Mouse (Mus musculus) WW6 (cell line): ENCODE data around the gene Nucb1.

Experiments
- DNase-seq: peaks from one replicate; pipeline ENCODE4 v3.0.0-alpha.2; 2013; ENCODE audit warnings: low read depth, low spot score

The Nucb1 gene

DNA sequence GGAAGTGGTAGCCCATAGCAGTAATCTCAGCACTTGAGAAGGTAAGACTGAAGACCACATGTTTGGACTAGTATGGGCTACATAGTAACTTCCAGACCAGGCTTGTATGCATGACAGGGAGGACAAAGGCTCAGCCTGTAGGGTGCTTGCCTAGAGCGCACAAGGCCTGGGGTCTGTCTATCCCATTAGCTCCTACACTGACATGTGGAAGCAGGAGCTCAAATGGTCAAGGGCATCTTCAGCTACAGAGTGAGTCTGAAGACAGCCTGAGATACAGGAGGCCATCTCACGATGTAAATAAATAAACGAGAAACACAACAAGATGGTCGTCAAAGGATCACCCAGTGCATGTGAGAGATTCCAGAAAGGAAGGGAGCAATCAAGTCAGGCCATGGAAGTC, 47.9 kb downstream of the Nucb1 start:
- no peak for DNase-seq

DNA sequence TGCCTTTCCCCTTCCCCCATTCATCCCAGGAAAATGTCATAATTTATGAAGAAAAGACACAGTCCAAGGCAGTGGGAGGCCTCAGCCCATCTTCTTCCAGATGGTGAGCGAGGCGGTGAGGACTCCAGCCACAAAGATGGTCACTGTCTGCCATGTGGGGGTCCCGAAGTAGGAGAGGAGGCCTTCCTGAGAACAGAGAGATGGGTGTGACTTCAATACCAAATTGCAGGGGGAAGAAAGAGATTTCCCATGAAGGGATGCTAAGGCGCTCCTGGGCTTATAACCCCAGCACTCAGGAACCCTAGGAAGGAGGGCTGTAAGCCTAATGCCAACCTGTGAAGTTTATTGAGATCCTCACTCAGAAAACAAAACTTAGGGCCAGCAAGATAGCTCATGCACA, 48.4 kb downstream of the Nucb1 start:
- DNase-seq = no peak

DNA sequence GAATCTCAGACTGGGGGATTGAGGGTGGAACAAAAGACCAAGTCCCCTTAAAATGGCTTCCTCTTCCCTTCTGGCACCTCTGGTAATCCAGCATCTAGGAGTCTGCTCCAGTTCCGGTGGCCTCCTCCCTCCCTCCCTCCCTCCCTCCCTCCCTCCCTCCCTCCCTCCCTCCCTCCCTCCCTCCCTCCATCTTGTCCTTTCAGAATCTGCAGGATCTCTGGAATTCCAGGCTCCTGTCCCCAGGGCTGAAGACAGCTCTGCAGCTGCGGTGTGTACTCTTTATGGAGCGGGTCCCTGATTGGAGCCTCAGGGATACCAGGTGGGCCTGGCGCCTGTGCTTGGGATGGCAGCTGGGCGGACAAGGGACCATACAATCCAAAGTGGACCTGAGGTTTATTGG, 48.9 kb downstream of the Nucb1 start:
- DNase-seq = no peak

DNA sequence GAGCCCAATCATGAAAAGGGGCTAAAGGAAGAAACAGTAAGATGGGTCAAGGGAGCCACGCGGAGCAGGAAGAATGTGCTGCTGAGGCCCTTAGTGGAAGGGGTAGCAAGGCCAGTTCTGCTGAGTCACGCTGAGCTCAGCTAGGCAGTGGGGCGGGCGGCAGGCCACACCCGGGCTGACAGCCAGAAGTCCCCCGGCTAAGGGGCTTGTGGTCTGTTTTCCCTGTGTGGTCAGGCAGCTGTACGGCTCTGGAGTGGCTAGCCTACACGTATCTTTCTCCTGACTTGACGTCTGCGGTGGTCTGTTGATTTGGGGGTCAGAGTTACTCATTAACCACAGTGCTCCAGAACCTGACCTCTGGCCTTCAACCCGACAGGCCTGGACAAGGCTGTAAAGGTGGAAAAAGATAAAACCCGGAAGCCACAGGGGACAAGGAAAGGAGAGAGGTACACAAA, 49.3 kb downstream of the Nucb1 start:
- DNase-seq = no peak

DNA sequence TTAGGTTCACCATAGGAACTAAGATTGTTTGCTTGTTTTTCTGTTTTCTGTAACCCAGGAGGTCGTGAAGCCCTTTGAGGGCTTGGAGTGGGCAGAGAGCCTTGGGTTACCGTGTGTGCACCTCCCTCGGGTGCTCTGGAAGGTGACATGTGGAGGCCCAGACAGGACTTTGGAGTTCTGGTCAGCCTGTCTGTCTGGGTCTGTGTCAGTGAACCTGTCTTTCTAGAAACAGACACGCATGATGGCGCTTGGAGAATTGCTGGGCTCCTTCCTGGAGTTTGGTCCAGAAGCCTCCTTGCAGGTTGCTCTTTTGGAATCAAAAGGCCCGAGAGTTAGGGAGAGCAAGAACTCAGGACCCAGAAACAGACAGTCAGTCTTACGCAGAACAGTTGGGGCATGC, 49.8 kb downstream of the Nucb1 start:
- no peak for DNase-seq

DNA sequence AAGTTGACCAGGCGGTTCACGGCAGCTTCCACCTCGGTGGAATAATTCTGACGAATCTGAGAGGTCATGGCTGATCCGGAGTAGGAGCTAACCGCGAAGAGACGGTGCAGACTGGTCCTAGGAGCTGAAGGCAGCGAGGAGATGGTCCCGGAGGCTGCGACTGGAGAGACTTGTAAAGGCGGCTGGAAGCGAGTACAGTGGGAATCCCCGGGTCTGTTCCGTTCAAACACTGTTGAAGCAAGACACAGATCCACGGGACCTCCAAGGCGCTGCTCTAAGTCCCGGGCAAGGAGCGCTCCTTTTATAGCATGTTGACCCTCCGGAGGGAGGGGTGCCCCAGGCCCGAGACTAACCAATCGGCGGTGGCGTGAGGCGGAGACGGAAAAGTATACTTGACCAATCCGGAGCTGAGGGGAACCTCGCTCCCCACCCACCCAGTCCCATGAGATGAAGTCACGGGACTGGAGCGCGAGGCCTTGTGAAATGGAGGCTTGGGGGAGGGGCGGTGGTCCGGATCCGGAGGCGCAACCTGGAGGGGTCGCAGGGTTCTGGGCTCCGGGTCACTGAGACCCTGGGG, 50.6 kb downstream of the Nucb1 start, which contains the start of gene Ftl1:
TSS of gene Ftl1 (minus strand) at position 321 of the 577 bp plus-strand sequence.
- peak; percentile 92 for DNase-seq

DNA sequence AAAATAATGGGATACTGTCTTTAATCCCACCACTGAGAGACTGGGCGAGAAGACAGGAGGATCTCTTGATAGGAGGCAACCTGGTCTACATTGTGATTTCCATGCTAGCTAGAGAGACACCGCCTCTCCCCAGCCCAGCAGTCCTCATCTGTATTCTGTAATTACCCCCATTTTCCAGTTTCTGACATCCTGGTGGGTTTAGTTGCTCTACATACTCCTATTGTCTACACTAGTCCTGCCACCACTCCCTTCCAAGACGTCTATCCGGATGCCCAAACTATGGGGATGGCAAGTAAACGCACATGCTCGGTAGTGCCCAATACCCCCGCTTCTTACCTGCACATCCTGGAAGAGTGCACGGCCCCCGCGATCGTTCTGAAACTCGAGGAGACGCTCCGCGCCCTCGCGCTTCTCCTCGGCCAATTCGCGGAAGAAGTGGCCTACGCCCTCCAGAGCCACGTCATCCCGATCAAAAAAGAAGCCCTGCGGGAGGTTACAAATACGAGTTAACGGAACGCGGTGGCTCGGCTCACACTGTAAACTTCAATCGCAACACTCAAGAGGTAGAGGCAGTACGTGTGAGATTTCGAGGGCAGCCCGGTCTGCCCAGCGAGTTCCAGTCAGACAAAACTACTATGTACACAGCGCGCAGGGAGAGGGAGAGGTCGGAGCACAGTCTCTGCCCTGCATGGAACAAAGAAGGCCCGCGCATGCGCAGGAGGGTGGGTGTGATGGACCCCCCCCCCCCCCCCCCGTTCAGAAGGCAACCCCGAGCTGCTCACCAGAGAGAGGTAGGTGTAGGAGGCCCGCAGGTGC, 51.2 kb downstream of the Nucb1 start:
- no peak for DNase-seq

DNA sequence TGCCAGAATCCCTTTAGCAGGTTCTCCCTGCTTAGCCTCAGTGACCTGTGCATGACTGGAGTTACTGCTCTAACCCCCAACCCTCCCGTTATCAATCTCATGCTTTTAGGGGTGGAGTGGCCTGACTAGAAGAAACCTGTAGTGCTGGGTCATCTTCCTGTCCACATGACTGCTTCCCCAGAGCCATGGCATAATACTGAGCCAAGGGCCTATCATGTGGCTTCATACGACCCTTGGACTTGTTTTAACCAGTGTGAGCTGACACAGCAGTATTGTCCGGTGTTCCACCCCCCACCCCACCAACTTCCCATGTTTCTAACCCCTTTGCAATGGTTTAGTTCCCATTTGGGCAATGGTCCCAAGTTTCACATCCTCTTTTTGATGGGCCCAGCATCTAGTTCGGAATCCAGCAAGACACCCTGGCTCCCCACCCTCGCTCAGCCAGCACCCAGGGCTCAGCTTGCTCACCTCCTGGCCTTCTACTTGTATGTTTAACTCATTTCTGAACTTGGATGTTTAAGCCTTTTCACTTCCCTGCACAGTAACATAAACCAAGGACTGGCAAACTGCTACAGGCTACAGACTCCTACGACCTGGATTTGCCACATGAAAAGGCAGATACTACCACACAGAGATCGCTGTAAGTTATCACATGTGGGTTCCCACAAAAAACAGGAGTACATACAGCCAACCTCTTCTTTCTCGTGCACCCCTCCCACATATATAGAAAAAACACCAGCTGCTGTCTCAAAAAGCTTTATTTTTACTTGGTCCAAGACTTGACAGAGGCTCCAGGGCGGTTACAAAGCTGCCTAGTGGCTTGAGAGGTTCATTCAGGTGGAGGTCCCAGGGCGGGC, 52.8 kb downstream of the Nucb1 start:
- no peak for DNase-seq

DNA sequence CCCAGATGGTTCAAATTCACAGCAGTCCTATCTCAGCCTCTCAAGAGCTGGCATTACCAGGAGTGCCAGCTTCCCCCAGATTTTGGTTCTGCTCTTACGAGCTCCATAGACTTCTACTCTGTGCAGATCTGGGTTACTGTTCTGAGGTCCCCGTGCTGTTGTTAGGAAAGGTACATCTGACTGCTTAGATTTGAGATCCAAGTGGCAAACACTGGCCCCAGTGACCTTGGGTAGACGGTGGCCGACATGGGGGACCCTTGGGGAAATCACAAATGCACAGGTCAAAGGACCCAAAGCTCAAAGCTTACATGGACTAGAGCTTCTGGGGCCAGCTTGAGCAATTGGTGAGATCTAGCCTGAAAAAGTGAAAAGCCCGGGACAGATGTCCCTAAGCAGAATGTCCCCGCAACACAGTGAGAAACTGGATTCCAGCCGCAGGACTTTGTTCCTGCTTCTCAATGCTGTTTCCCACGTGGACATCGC, 53.4 kb downstream of the Nucb1 start:
- no peak for DNase-seq

DNA sequence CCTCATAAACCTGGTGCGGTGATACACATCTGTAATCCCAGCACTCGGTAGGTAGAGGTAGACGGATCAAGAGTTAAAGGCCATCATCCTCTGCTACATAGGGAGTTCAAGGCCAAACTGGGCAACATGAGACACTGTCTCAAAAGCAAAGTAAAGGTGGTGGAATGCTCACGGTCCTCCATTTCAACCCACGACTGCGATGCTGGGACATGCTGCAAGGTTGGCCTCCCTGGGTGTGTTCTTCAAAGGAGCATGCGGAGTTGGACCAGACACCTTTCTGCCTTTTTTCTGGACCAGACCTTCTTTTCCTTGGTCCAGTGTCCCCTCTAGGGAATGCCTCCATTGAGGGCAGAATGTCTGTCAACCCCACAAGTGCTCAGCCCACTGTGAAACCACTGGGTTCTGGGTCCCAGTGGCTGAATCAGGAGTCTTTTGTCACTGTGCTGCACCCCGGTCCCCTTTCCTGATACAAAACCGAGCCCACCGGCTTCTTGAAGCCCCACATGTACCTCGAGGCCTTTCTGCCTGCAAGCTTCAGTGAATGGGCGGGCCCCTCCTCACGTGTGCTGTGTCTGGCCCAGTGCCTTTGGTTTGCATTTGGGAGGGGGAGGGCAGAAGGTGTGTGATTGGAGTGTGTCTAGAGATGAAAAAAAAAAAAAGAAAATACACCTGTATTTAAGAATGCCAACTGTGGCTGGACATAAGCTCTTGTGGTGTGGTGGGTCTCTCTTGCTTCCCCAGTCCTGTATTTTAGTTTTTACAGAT, 54.1 kb downstream of the Nucb1 start:
- no peak for DNase-seq

DNA sequence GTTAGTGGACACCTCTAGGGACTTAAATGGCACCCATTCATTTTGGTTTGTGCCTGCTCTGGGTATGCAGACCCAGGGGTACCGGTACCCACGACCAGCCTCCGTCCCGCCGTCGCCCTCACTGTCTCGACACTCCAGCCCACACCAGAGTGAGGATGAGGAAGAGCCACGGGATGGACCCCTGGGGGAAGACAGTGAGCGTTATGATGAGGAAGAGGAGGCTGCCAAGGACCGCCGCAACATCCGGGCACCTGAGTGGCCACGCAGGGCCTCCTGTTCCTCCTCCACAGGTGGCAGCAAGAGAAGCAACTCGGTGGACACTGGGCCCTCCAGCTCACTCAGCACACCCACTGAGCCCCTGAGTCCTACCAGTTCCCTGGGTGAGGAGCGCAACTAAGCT, 55.2 kb downstream of the Nucb1 start:
- no peak for DNase-seq

DNA sequence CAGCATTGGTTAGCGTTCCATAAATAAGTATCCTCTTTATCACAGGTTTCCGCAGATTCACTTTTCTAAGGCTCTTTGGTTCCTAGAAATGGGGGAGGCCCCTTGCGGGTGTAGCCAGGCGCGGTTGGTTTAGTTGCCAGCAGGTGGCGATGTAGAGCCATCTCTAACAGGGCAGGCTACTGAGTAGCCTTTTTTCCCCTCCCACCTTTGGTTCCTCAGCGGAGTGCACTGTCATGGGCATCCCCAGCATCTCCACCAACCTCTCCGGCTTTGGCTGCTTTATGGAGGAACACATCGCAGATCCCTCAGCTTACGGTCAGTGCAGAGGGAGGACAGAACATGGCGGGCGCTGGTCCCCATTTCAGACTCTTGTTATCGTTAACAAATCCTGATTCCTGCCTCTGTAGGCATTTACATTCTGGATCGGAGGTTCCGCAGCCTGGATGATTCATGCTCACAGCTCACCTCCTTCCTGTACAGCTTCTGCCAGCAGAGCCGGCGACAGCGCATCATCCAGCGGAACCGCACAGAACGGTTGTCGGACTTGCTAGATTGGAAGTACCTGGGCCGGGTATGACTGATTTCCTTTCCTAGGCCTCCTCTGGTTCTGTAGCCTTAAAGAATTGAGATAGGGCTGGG, 58.7 kb downstream of the Nucb1 start:
- no peak for DNase-seq

DNA sequence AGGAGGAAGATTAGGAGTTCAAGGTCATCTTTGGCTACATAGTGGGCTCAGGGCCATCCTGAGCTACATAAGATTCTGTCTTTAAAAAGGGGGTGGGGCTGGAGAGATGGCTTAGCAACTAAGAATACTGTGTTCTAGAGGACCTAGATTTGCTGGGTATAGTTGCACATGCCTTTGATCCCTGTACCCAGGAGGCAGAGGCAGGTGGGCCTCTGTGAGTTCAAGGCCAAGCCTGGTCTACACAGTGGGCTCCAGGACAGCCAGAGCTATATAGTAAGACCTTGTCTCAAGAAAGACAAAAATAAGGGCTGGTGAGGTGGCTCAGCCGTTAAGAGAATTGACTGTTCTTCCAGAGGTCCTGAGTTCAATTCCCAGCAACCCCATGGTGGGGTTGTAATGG, 60.2 kb downstream of the Nucb1 start:
- DNase-seq = no peak

DNA sequence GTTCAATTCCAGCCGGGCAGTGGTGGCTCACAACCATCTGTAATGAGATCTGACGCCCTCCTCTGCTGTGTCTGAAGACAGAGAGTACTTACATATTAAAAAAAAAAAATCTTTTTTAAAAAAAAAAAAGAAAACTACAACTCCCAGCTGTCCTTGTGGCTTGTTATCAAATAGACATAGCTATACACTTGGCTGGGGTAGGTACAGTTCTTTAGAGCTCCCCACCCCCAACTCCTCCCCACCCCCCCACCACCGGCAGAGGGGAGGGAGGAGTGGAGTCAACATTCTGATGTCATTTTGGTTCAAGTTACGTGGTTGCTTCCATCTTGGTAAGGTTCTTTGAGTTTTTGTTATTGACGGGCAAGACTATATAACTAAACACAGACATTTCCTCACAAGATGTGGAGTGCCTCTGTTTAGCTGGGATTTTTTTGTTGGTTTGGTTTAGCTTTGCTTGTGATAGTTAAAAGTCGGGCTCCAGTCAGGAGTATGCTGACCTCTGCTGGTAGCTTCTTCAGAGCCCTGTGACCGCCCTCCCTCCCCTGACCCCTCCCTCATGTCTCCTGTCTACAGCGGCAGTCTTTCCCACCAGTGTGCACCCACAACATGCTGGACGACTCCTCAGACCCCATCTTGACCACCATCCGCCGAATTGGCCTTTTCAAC, 62.7 kb downstream of the Nucb1 start:
- no peak for DNase-seq

DNA sequence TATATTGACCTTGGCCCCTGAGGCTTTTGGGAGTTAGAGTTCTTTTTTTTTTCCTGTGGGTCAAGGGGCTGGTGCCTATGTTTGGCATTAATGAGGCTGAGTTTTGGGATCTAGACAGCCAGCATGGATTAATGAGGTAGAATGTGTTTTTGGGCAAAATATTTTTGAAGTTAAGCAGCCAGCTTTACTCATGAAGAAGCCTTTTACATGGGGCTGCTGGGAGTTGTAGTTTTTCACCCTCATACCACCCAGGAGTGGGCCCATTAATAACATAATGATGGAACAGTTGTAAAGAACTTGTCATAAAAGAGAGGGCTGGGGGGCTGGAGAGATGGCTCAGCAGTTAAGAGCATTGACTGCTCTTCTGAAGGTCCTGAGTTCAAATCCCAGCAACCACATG, 63.6 kb downstream of the Nucb1 start:
- DNase-seq = no peak

DNA sequence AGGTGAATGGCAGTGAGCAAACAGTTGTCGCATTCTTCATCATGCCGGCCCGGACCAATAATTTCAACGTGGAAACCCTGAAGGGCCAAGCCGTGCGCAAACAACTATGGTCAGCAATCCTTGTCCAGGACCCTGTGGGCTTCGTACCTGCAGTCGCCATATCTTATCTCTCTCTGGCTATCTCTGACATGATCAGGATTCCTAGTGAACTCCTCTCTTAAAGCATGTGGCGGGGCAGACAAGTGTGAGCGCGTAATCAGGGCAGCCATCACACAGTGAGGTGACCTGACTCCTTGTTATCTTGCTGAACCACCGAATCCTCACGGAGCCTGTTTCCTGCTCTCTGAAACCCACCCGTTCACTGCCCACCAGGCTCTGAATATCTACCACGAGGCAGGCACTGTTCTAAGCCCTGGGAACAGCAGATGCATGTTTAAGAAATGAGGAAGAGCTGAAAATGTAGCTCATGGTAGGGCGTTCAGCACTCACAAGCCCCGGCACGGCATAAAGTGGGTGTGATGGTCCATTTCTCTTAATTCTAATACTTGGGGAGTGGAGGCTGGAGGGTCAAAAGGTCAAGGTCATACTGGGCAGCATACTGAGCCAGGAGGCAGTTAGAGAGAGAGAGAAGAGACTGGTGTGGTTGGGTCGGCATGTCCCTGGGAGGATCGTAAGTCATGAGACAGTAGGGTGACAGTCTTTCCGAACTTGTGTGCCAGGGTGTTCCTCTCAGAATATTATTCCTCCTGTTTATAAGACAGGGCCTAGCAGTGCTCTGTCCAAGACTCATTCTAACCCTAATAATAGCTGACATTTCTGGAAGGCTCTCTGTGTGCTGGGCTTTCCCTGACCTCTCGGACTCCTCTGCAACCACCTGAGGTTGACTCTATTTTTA, 66.4 kb downstream of the Nucb1 start:
- DNase-seq = no peak
